17 mouse cellular contexts compared by ENCODE assay signal in genomic region chr6:39054206-39054864, GRCm38 (mm10).
DNase-seq lines count a peak whose midpoint lies in the region; ATAC-seq and TF ChIP-seq lines count a peak whose summit lies in the region.
"Had no signal": no experiment of that assay in that cellular context is flagged by ENCODE, and none has a peak within 500 bp of the region (broad histone marks: within the 10 kb centered on the region; RNA-seq: fewer than 3 reads in every experiment).

No protein-coding gene starts in this region.

- H3K4me3 ChIP-seq in forebrain, embryonic 13.5 days = no peak overlapping the region
- no peak overlapping the region for H3K4me3 ChIP-seq in forebrain, embryonic 12.5 days (replicated peaks)
- no peak overlapping the region for H3K4me3 ChIP-seq in stomach, postnatal 0 days (ENCODE audit: low read depth, low read length)
- H3K4me3 ChIP-seq in liver, embryonic 12.5 days = no peak overlapping the region
- H3K4me3 ChIP-seq: embryonic facial prominence, embryonic 12.5 days; midbrain, embryonic 10.5 days had no signal

- 0 out of 2 replicates have a peak overlapping the region, but pooled peaks have one; percentile 40 for H3K27ac ChIP-seq in forebrain, embryonic 13.5 days
- H3K27ac ChIP-seq in forebrain, embryonic 12.5 days = no peak overlapping the region
- no peak overlapping the region for H3K27ac ChIP-seq in stomach, postnatal 0 days (replicated peaks)
- no peak overlapping the region for H3K27ac ChIP-seq in liver, embryonic 12.5 days
- H3K27ac ChIP-seq: embryonic facial prominence, embryonic 12.5 days; midbrain, embryonic 10.5 days had no signal

- no peak overlapping the region for H3K9ac ChIP-seq in forebrain, embryonic 13.5 days
- no peak overlapping the region for H3K9ac ChIP-seq in forebrain, embryonic 12.5 days
- no peak overlapping the region for H3K9ac ChIP-seq in stomach, postnatal 0 days (ENCODE audit: low read length)
- H3K9ac ChIP-seq in liver, embryonic 12.5 days = no peak overlapping the region
- H3K9ac ChIP-seq: embryonic facial prominence, embryonic 12.5 days; lung, embryonic 14.5 days had no signal

- peak; percentile 14 for DNase-seq in left cerebral cortex, postnatal 4 days
- no peak for DNase-seq in left cerebral cortex, postnatal 25 days (ENCODE audit: low spot score in 2 of 2)
- peak; percentile 7 for DNase-seq in large intestine, adult 2 months (ENCODE audit: low read depth, low spot score)
- peak; percentile 38 for DNase-seq in stomach, postnatal 0 days (ENCODE audit: low spot score)
- DNase-seq in heart, postnatal 36 days = no peak
- DNase-seq: cerebellum, adult 18-20 months; heart, postnatal 14 days; kidney, adult 18-20 months; lung, embryonic 14.5 days; right cerebral cortex, adult 18-20 months; thymus, adult 18-20 months had no signal

- no peaks in the 10 kb centered on the region for H3K36me3 ChIP-seq in forebrain, embryonic 13.5 days (ENCODE audit: poor library complexity, severe bottlenecking)
- no peaks in the 10 kb centered on the region for H3K36me3 ChIP-seq in forebrain, embryonic 12.5 days (replicated peaks)
- no peaks in the 10 kb centered on the region for H3K36me3 ChIP-seq in stomach, postnatal 0 days (ENCODE audit: control insufficient read depth, insufficient read depth, low read length)
- H3K36me3 ChIP-seq in liver, embryonic 12.5 days = no peaks in the 10 kb centered on the region
- H3K36me3 ChIP-seq: embryonic facial prominence, embryonic 12.5 days; G1E; midbrain, embryonic 10.5 days had no signal

- H3K27me3 ChIP-seq in forebrain, embryonic 13.5 days = no peaks in the 10 kb centered on the region
- no peaks in the 10 kb centered on the region for H3K27me3 ChIP-seq in forebrain, embryonic 12.5 days
- H3K27me3 ChIP-seq in stomach, postnatal 0 days (ENCODE audit: control insufficient read depth, insufficient read depth, low read length) = no peaks in the 10 kb centered on the region
- H3K27me3 ChIP-seq in liver, embryonic 12.5 days (replicated peaks) = peaks cover 19% of the 10 kb centered on the region; the same call in 1 of the 2 replicates

- no peaks in the 10 kb centered on the region for H3K9me3 ChIP-seq in forebrain, embryonic 13.5 days (replicated peaks)
- H3K9me3 ChIP-seq in forebrain, embryonic 12.5 days = no peaks in the 10 kb centered on the region
- H3K9me3 ChIP-seq in stomach, postnatal 0 days (ENCODE audit: control insufficient read depth, low read length) = no peaks in the 10 kb centered on the region
- H3K9me3 ChIP-seq in liver, embryonic 12.5 days (replicated peaks) = no peaks in the 10 kb centered on the region
- H3K9me3 ChIP-seq: embryonic facial prominence, embryonic 12.5 days; G1E; midbrain, embryonic 10.5 days had no signal

- TF ChIP-seq EP300 in stomach, postnatal 0 days (optimal IDR thresholded peaks at IDR 0.05) = no peak

- 58% methylated on average over 13 of the region's 13 CpGs for WGBS in forebrain, embryonic 13.5 days
- 80% methylated on average over 13 of the region's 13 CpGs for WGBS in forebrain, embryonic 12.5 days
- 46% methylated on average over 13 of the region's 13 CpGs for WGBS in large intestine, adult 2 months
- WGBS in stomach, postnatal 0 days = 79% methylated on average over 13 of the region's 13 CpGs
- 84% methylated on average over 13 of the region's 13 CpGs for WGBS in liver, embryonic 12.5 days (ENCODE audit: insufficient replicate concordance)

- ATAC-seq in forebrain, embryonic 13.5 days = peak; percentile 74
- ATAC-seq in forebrain, embryonic 12.5 days (ENCODE audit: low FRiP score) = no peak
- ATAC-seq in stomach, postnatal 0 days (ENCODE audit: low FRiP score, low TSS enrichment) = peak; percentile 8; the same call in 1 of the 2 replicates
- ATAC-seq in liver, embryonic 12.5 days = no peak

- peaks cover 22% of the 10 kb centered on the region for H3K4me1 ChIP-seq in forebrain, embryonic 13.5 days
- H3K4me1 ChIP-seq in forebrain, embryonic 12.5 days = peaks cover 15% of the 10 kb centered on the region
- H3K4me1 ChIP-seq in stomach, postnatal 0 days (replicated peaks; ENCODE audit: control insufficient read depth, insufficient read depth) = no peaks in the 10 kb centered on the region; the same call in 1 of the 2 replicates
- peaks cover 16% of the 10 kb centered on the region for H3K4me1 ChIP-seq in liver, embryonic 12.5 days
- H3K4me1 ChIP-seq: embryonic facial prominence, embryonic 12.5 days had no signal

- intact Hi-C loops in left cerebral cortex, postnatal 4 days (cut with DNase I) = no loop called here
- intact Hi-C loops in left cerebral cortex, postnatal 25 days (cut with DNase I) = no loop called here
- intact Hi-C loops in heart, postnatal 36 days (cut with DNase I) = no loop called here

- TF ChIP-seq CTCF in stomach, postnatal 0 days (IDR thresholded peaks at IDR 0.05; ENCODE audit: low read depth) = no peak

- no peak overlapping the region for H3K4me2 ChIP-seq in forebrain, embryonic 13.5 days
- H3K4me2 ChIP-seq in forebrain, embryonic 12.5 days = no peak overlapping the region
- no peak overlapping the region for H3K4me2 ChIP-seq in stomach, postnatal 0 days (replicated peaks; ENCODE audit: low read depth)
- no peak overlapping the region for H3K4me2 ChIP-seq in liver, embryonic 12.5 days
- H3K4me2 ChIP-seq: embryonic facial prominence, embryonic 12.5 days; lung, embryonic 14.5 days had no signal

Comparison
In these comparisons a context has a peak if more than half of its experiments do, and no peak if none do; other contexts are left out.
1. ATAC-seq: peak in forebrain, embryonic 13.5 days (single experiment) and stomach, postnatal 0 days (single experiment); none in forebrain, embryonic 12.5 days (single experiment) and liver, embryonic 12.5 days (single experiment).
2. DNase-seq: peak in left cerebral cortex, postnatal 4 days (single experiment), large intestine, adult 2 months (single experiment) and stomach, postnatal 0 days (single experiment); none in left cerebral cortex, postnatal 25 days (0 of 2) and heart, postnatal 36 days (0 of 2).